Mouse (Mus musculus): ENCODE measurements around the gene Gm13277. TPM values are rescaled to one million over a fixed set of nuclear protein-coding genes. Genes with fewer than 3 reads are reported as not detected.
"Not testable (repeated sequence)": the region's sequence is repeated elsewhere in the genome, so short reads cannot be mapped to it uniquely, and the experiment has no call there.

Gm13277 gene
- total and polyA plus RNA-seq, 2 experiments from 2014 or later, result not detected

DNA sequence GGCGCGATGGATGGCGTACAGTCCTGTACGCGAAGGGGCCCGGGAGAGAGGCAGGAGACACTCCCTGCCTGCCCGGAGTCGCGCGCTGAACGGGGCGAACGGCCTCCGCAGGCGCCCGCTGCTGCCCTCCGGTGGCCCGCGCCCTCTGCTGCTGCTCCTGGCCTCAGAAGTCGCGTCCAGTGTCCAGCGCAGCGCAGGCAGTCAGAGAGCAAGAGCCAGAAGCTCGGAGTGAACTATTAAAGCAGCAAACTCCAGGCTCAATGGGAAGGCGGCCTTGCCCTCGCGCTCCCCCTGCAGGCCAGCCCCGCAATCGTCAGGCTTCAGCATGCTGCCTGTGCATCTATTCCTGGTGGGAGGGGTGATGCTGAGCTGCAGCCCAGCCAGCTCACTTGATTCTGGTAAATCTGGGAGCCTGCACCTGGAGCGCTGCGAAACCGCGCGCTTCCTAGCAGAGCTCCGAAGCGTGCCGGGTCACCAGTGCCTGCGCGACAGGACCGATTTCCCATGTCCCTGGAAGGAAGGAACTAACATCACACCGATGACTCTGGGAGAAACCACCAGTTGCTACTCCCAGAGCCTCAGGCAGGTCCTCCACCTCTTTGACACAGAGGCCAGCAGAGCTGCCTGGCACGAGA is 24.9 kb upstream of the Gm13277 start:
- H3K9ac ChIP-seq (replicated peaks; ENCODE audit: low read depth, low read length); H3K36me3 ChIP-seq (replicated peaks; ENCODE audit: control insufficient read depth, insufficient read depth, low read length); H3K4me1 ChIP-seq (ENCODE audit: control insufficient read depth, insufficient read depth); H3K27me3 ChIP-seq (ENCODE audit: control insufficient read depth, insufficient read depth, low read length); ATAC-seq (ENCODE audit: insufficient read depth, low read depth); H3K9me3 ChIP-seq (replicated peaks; ENCODE audit: control insufficient read depth, low read length): not testable (repeated sequence)
- Histone ChIP-seq H3K27ac (ENCODE audit: low read depth) (peak overlapping the region; percentile 61; the same call in 1 of the 2 replicates), H3K4me2 (ENCODE audit: low read depth, low read length) (peak overlapping the region; percentile 28; the same call in 1 of the 2 replicates), H3K4me3 (ENCODE audit: low read depth, low read length) (peak overlapping the region; percentile 27)
- peak; percentile 49 for TF ChIP-seq CTCF (IDR thresholded peaks at IDR 0.05; ENCODE audit: low read depth)
- 3% methylated on average over 22 of the region's 42 CpGs for WGBS
- peak; percentile 88 for DNase-seq (ENCODE audit: low spot score)

DNA sequence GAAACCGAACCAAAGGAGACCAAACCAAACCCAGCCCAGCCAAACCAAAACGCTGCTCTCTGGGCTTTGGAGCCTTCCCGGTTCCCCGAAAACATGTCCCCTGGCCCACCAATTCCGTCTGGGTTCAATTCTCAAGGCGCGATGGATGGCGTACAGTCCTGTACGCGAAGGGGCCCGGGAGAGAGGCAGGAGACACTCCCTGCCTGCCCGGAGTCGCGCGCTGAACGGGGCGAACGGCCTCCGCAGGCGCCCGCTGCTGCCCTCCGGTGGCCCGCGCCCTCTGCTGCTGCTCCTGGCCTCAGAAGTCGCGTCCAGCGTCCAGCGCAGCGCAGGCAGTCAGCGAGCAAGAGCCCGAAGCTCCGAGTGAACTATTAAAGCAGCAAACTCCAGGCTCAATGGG is 14.9 kb upstream of the Gm13277 start, which contains the start of gene Gm13290:
Gm13290 (plus strand) TSS at position 301 of the 400 bp plus-strand sequence.
- WGBS, result no CpG with 5 or more reads among the region's 32 CpGs
- not testable (repeated sequence) for H3K36me3 ChIP-seq (replicated peaks; ENCODE audit: control insufficient read depth, insufficient read depth, low read length); ATAC-seq (ENCODE audit: insufficient read depth, low read depth)

DNA sequence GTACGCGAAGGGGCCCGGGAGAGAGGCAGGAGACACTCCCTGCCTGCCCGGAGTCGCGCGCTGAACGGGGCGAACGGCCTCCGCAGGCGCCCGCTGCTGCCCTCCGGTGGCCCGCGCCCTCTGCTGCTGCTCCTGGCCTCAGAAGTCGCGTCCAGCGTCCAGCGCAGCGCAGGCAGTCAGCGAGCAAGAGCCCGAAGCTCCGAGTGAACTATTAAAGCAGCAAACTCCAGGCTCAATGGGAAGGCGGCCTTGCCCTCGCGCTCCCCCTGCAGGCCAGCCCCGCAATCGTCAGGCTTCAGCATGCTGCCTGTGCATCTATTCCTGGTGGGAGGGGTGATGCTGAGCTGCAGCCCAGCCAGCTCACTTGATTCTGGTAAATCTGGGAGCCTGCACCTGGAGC is 11.8 kb upstream of the Gm13277 start, which contains the start of gene Gm13289:
Gm13289 (plus strand) TSS at position 301 of the 400 bp plus-strand sequence.
- not testable (repeated sequence) for H3K27ac ChIP-seq (ENCODE audit: low read depth); H3K4me2 ChIP-seq (ENCODE audit: low read depth, low read length); H3K4me3 ChIP-seq (ENCODE audit: low read depth, low read length); H3K9me3 ChIP-seq (replicated peaks; ENCODE audit: control insufficient read depth, low read length); H3K9ac ChIP-seq (replicated peaks; ENCODE audit: low read depth, low read length); H3K36me3 ChIP-seq (replicated peaks; ENCODE audit: control insufficient read depth, insufficient read depth, low read length); H3K27me3 ChIP-seq (ENCODE audit: control insufficient read depth, insufficient read depth, low read length); DNase-seq (ENCODE audit: low spot score); H3K4me1 ChIP-seq (ENCODE audit: control insufficient read depth, insufficient read depth); ATAC-seq (ENCODE audit: insufficient read depth, low read depth)
- WGBS, result no CpG with 5 or more reads among the region's 29 CpGs

More for the DNA sequence above, 14.9 kb upstream of the Gm13277 start, which contains the start of gene Gm13290:
- not testable (repeated sequence) for H3K4me3 ChIP-seq (ENCODE audit: low read depth, low read length); H3K9me3 ChIP-seq (replicated peaks; ENCODE audit: control insufficient read depth, low read length); H3K27me3 ChIP-seq (ENCODE audit: control insufficient read depth, insufficient read depth, low read length); H3K4me1 ChIP-seq (ENCODE audit: control insufficient read depth, insufficient read depth); H3K9ac ChIP-seq (replicated peaks; ENCODE audit: low read depth, low read length); DNase-seq (ENCODE audit: low spot score); H3K4me2 ChIP-seq (ENCODE audit: low read depth, low read length); H3K27ac ChIP-seq (ENCODE audit: low read depth)

DNA sequence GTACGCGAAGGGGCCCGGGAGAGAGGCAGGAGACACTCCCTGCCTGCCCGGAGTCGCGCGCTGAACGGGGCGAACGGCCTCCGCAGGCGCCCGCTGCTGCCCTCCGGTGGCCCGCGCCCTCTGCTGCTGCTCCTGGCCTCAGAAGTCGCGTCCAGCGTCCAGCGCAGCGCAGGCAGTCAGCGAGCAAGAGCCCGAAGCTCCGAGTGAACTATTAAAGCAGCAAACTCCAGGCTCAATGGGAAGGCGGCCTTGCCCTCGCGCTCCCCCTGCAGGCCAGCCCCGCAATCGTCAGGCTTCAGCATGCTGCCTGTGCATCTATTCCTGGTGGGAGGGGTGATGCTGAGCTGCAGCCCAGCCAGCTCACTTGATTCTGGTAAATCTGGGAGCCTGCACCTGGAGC is 8.9 kb upstream of the Gm13277 start, which contains the start of gene Gm13272:
Gm13272 (plus strand) TSS at position 301 of the 400 bp plus-strand sequence.
- H3K4me1 ChIP-seq (ENCODE audit: control insufficient read depth, insufficient read depth); H3K36me3 ChIP-seq (replicated peaks; ENCODE audit: control insufficient read depth, insufficient read depth, low read length); H3K27me3 ChIP-seq (ENCODE audit: control insufficient read depth, insufficient read depth, low read length); ATAC-seq (ENCODE audit: insufficient read depth, low read depth); H3K9me3 ChIP-seq (replicated peaks; ENCODE audit: control insufficient read depth, low read length); H3K4me3 ChIP-seq (ENCODE audit: low read depth, low read length); DNase-seq (ENCODE audit: low spot score); H3K9ac ChIP-seq (replicated peaks; ENCODE audit: low read depth, low read length); H3K27ac ChIP-seq (ENCODE audit: low read depth); H3K4me2 ChIP-seq (ENCODE audit: low read depth, low read length): not testable (repeated sequence)
- WGBS, result no CpG with 5 or more reads among the region's 29 CpGs

DNA sequence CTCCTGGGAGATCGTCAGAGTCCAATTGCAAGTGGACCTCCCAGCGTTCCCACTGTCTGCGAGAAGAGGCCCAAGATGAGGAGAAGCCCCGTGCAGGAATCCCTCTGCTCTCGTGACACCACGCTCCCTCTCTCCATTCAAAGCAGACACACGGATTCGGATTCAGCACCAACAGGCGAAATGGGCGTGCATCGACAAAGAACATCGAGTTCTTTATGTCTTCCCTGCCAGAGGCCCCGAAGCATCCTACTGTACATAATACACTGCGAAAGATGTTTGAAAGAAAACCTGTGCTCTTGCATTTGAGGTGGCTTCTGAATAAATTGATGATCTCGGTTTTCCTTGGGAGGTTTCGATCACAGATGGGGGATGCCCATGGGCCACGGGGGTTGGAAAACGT is 8.1 kb upstream of the Gm13277 start:
- ATAC-seq (ENCODE audit: insufficient read depth, low read depth); H3K27me3 ChIP-seq (ENCODE audit: control insufficient read depth, insufficient read depth, low read length); H3K27ac ChIP-seq (ENCODE audit: low read depth); H3K4me2 ChIP-seq (ENCODE audit: low read depth, low read length); H3K36me3 ChIP-seq (replicated peaks; ENCODE audit: control insufficient read depth, insufficient read depth, low read length); H3K4me1 ChIP-seq (ENCODE audit: control insufficient read depth, insufficient read depth); DNase-seq (ENCODE audit: low spot score); H3K9me3 ChIP-seq (replicated peaks; ENCODE audit: control insufficient read depth, low read length); H3K4me3 ChIP-seq (ENCODE audit: low read depth, low read length); H3K9ac ChIP-seq (replicated peaks; ENCODE audit: low read depth, low read length): not testable (repeated sequence)
- WGBS, result 48% methylated on average over 14 of the region's 18 CpGs

DNA sequence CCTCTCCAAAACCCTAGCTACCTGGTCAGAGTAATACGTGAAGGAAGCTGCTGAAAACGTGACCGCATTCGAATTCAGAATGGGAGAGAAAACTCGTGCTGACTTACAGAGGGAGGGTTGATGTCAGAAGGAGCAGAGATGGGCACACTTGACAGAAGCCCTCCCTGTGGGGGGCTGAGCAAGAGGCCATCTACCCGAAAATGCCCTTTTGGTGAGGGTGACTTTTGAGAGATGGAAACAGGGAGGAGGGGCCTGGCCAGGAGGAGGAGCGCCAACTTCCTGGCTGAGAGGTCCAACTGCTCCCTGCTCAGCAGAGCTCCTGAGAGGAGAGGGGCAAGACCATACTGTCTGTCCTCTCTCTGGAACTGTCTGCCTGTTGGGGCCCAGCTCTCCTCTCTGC is 6.6 kb upstream of the Gm13277 start, which contains the start of gene Ifnz:
Ifnz (plus strand) TSS at position 301 of the 400 bp plus-strand sequence.
- not testable (repeated sequence) for H3K36me3 ChIP-seq (replicated peaks; ENCODE audit: control insufficient read depth, insufficient read depth, low read length); ATAC-seq (ENCODE audit: insufficient read depth, low read depth); H3K27me3 ChIP-seq (ENCODE audit: control insufficient read depth, insufficient read depth, low read length); DNase-seq (ENCODE audit: low spot score); H3K9me3 ChIP-seq (replicated peaks; ENCODE audit: control insufficient read depth, low read length); H3K4me1 ChIP-seq (ENCODE audit: control insufficient read depth, insufficient read depth); H3K9ac ChIP-seq (replicated peaks; ENCODE audit: low read depth, low read length)
- H3K4me3 ChIP-seq (ENCODE audit: low read depth, low read length), result peak within 1 kb of the TSS; percentile 28; the same call in 1 of the 2 replicates
- H3K27ac ChIP-seq (ENCODE audit: low read depth), result peak within 1 kb of the TSS; percentile 82
- peak within 1 kb of the TSS; percentile 47 for H3K4me2 ChIP-seq (ENCODE audit: low read depth, low read length)
- WGBS, result 9% methylated on average over 3 of the region's 7 CpGs

DNA sequence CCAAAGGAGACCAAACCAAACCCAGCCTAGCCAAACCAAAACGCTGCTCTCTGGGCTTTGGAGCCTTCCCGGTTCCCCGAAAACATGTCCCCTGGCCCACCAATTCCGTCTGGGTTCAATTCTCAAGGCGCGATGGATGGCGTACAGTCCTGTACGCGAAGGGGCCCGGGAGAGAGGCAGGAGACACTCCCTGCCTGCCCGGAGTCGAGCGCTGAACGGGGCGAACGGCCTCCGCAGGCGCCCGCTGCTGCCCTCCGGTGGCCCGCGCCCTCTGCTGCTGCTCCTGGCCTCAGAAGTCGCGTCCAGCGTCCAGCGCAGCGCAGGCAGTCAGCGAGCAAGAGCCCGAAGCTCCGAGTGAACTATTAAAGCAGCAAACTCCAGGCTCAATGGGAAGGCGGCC is 6.1 kb upstream of the Gm13277 start:
- peak overlapping the region; percentile 28; the same call in 1 of the 2 replicates for H3K4me3 ChIP-seq (ENCODE audit: low read depth, low read length)
- not testable (repeated sequence) for ATAC-seq (ENCODE audit: insufficient read depth, low read depth); H3K9me3 ChIP-seq (replicated peaks; ENCODE audit: control insufficient read depth, low read length); H3K9ac ChIP-seq (replicated peaks; ENCODE audit: low read depth, low read length); H3K4me1 ChIP-seq (ENCODE audit: control insufficient read depth, insufficient read depth); H3K27me3 ChIP-seq (ENCODE audit: control insufficient read depth, insufficient read depth, low read length); DNase-seq (ENCODE audit: low spot score); H3K36me3 ChIP-seq (replicated peaks; ENCODE audit: control insufficient read depth, insufficient read depth, low read length)
- 0% methylated on average over 5 of the region's 31 CpGs for WGBS
- peak overlapping the region; percentile 47 for H3K4me2 ChIP-seq (ENCODE audit: low read depth, low read length)
- peak overlapping the region; percentile 82 for H3K27ac ChIP-seq (ENCODE audit: low read depth)

DNA sequence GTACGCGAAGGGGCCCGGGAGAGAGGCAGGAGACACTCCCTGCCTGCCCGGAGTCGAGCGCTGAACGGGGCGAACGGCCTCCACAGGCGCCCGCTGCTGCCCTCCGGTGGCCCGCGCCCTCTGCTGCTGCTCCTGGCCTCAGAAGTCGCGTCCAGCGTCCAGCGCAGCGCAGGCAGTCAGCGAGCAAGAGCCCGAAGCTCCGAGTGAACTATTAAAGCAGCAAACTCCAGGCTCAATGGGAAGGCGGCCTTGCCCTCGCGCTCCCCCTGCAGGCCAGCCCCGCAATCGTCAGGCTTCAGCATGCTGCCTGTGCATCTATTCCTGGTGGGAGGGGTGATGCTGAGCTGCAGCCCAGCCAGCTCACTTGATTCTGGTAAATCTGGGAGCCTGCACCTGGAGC is 3.0 kb upstream of the Gm13277 start, which contains the start of gene Gm13276:
Gm13276 (plus strand) TSS at position 301 of the 400 bp plus-strand sequence.
- no CpG with 5 or more reads among the region's 27 CpGs for WGBS
- H3K27me3 ChIP-seq (ENCODE audit: control insufficient read depth, insufficient read depth, low read length); H3K9me3 ChIP-seq (replicated peaks; ENCODE audit: control insufficient read depth, low read length); H3K27ac ChIP-seq (ENCODE audit: low read depth); ATAC-seq (ENCODE audit: insufficient read depth, low read depth); DNase-seq (ENCODE audit: low spot score); H3K4me3 ChIP-seq (ENCODE audit: low read depth, low read length); H3K36me3 ChIP-seq (replicated peaks; ENCODE audit: control insufficient read depth, insufficient read depth, low read length); H3K4me2 ChIP-seq (ENCODE audit: low read depth, low read length); H3K4me1 ChIP-seq (ENCODE audit: control insufficient read depth, insufficient read depth); H3K9ac ChIP-seq (replicated peaks; ENCODE audit: low read depth, low read length): not testable (repeated sequence)

Measured in heart, postnatal 0 days (tissue).